Mouse (Mus musculus) Muller cell, postnatal 12 days (primary cell): ENCODE measurements at regions not wholly inside any gene's neighbourhood (a gene's known extent, or its start where the extent isn't known, plus 50 kb on each side); places are given as distances from the start of the nearest gene placed in this dataset.

ENCODE experiments used
- DNase-seq: peaks from one replicate; pipeline ENCODE4 v3.0.0-alpha.2; 2015; ENCODE audit errors: inconsistent ontology term

DNA sequence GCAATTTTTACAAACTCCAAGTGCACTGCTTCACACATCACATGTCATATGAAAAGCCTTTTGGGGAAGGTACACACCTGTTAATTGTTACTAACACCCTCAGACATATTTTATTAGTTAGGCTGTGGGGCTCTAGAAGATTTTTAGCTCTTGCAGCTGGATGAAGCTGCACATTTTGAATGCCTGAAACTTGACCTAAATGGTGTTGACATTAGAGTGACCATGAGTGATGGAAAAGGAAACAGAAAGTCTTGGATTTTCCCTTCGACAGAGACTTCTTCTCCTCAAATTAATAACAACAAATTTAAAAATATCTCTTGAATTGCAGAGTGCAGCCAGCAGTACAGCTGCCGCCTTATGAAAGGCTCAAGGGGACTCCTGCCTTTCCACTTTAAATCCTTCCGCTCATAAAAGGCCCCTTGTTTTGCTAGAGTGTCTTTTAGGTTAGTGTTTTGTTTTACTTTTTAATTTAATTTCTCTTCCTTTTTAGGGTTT lies 259.7 kb downstream of the Trim52 start:
- DNase-seq, result no peak

DNA sequence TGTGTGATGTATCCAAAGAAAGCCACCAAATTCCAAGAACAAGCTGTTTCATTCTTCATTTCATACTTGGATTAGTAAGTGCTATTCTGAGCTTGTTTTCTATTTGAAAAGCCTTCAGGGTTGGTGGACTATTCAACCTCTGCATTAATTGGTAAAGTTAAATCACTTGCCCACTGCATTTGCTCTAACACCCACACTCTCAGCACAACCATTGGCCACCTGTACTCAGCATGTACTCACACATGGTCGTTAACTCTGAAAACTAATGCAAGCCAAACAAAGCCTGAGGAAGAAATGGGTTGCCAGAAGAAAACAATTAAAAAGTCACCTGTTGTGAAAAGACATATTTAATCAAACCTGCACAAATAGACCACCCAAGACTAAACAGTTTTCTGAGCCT lies 267.5 kb downstream of the Trim52 start:
- peak; percentile 53 for DNase-seq

DNA sequence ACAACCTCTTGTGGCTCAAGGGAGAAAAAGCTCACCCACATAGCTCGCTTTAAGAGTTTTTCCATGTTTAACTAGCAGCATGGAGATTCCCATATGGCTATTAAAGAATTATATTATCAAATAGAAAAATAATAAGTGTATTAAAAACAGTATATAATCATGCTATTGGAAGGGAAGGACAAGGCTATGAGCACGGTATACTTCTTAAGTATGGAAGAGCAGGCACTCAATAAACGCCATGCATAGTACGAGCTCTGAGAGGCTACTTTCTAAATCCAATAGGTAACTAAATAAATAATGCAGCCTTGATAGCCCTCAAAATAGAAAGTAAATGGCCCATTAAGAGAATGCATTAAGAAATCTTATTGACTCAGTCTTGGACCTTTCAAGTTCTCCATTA lies 273.6 kb downstream of the Trim52 start:
- DNase-seq, result no peak

DNA sequence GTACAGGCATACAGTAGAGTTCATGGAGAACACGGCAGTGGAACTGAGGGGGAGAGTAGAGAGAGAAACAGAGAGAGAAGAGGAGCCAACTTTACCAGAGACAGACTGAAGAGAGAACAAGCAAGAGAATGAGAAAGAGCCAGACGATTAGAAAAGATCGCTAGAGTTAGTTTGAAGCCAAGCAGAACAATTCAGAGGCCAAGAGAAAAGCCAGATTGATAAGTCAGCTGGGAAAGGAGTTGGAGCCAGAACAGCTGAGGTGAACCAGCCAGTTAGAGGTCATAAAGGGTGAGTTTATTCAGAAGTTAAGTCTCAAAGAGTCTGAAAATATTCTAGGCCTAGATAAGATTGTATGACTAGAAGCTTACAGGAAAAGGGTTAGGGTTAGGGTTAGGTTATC lies 281.7 kb downstream of the Trim52 start:
- DNase-seq, result no peak

DNA sequence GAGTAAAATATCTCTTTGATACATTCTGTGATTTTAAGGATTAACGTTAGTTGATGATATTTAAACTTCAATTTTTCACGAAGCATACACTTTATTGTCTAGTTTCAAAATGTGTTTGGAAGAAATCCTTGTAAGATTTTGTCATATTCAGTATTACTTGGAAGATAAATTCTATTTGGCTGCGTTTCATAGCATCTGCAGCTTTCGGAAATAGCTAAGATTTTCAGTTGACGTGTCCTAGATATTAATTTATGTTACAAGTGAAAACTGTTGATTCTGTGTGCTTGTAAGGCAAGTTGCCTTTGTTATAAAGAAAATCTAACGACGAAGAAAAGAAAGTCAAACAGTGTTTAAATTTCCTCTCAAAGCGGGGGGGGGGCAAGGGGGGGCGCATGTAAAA lies 284.5 kb downstream of the Trim52 start:
- DNase-seq, result no peak

DNA sequence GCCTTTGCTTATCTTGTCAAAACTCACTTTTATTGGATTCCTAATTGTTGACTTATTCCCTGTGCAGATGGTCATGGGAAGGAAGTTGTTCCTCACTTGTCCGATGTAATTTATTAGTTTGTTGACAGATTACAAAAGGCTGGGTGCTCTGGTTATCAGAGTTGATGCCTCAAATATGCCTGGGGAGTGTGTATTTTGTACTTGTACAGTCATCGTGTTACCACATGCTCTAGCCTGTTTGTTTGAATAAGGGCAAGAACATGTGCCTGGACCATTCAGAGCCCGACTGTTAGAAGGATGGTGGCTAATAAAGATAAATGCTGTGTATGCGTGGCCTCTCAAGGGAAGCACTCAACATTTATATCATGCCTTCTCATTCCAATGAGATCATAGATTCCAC lies 288.0 kb downstream of the Trim52 start:
- DNase-seq, result no peak

DNA sequence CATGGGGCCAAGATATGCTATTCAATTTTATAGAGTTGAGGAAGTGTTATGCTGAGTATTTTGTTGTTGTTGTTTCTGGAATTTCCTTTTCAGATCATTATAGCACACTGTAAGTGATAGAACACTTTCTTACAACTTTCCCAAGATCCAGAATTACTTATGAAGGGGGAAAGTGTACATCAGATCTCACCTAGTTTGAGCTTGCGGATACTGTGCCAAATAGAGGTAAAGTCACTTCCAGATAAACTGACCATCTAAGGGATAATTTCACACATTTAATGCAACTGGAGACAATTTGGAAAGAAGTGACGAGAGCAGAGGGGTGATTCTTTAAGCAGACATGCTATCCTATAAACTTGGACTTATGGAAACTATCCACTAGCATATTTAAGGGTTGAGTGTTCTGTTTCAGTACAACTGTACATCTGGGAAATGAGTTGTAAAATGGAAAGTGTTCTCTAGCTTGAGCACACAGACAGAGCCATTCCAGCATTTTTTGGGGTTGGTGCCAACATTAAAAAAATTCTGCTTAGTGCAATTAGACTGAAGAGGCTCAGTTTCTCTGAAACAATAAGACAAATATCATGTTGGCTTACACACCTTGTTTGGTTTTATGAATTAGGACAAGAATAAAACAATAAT lies 307.0 kb downstream of the Trim52 start:
- no peak for DNase-seq

DNA sequence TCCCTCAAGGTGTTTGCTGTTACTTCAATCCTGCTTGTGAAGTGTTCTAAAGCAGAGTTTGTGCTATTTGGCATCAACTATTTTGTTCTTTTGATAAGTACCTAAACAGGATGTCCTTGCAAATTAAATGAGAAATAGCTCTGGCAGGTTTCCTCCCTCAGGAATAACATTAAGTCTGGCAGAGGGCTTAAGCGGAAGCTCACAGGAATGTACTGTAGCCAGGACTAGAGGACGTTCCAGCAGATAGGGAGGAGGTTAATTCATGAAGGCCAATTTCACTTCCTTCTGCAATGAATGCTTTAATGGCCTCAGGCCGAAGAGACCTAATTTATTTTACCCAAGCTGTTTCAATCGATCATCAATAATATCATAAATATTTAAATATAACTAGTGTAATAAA lies 318.7 kb downstream of the Trim52 start:
- no peak for DNase-seq

DNA sequence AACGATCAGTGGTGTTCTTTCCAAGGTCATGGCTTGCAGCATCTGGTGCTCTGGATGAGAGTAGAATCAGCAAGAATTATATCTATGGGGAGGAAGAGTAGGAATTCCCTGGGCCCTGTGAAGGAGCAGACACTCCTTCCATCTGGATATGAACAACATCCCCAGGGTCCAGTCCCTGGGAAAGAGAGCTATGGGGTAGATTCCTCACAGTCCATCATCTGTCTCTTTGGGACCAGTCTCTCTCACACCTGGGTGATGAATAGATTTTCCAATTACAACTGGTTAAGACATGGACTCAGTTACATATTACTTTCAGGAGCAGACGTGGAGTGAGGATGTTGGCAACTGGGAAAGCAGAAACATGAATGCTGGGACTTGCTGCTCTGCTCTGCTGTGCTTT lies 322.6 kb downstream of the Trim52 start:
- no peak for DNase-seq

DNA sequence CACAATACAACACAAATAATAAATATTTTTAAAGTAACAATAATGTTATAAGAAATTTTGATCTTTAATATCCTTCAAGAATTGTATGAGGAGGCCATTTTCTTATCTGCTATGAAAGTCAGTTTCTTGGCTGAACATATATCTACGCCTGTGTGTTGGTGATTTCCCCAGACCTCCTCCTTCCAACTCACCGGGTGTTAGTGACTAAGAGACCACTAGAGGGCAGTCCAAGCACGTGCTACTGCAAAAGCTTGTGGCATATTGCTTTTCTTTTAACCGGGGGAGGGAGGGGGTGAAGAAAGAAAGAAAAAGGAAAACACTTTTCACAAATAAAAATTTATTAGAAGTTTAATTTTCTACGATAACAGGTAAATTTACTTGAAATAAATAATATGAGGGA lies 333.3 kb downstream of the Trim52 start:
- DNase-seq, result peak; percentile 47

DNA sequence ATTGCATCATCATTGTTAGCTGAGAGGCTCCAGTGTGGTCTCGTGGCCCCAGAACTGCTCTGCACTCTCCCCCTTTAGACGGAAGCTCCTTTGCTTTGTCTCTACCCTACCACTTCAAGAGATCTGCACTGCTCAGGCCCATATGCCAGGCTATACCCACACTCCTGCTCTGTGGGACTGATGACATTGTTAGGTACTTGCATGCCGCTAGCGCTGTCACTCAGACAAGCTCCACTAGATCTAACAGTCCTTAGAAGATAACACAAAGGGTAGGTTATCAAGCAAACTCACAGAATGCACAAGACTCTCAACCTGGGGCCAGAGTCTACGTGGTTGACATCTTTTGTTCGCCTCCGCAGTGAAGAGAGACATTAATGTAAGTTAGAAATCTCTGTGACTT lies 383.1 kb downstream of the Trim52 start:
- DNase-seq, result no peak

DNA sequence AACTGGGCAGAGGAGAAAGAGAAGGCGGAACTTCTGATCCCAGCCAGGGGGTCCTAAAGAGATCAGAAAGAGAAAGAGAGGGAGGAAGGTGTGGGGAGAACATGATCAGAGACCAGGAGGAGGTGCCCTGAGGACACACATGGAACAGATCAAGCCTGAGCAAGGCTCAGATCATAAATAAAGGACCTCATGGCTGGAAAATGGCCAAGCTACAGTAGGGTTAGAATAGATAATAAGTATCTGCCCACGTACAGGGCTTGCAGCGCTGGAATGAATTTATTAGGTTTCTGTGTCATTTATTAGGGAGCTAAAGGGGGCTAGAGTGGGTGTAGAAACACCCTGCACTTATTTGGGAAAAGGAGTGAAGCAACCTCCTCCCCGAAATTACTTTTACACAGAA lies 385.4 kb downstream of the Trim52 start:
- DNase-seq, result no peak

DNA sequence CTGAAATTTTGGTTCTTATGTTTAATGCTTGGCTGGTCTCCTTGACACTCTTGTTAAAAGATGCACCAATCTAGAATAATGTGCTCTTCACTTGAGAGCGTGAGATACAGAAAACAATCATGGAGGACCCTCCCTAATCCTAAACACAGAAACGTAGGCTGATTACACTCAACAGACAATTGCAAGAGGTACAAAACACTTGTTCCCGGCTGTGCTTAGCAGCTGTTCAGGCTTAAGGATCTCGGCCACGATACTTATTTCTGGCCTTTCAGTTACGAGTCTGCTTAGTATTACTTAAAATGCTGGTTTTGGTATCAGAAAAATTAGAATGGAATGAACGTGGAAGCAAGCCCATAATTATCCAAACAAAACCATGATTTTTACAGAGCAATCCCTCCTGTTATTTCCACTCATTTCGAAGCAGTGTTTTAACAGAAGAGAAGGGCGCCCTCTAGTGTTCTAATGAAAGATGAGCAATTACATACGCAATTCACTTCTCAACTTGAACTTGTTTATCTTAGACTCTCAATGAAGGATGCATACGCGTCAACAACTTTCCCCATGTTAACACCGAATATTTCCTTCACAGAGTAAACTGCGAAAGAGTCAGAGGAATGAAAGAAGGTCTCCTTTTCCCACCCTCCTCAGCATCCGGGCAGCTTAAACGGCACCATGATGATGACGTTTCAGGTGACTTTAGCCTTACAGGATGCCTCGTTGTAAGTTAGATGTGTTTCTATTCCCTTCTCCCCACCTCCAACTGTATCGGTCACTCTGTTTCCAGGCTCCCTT lies 394.5 kb downstream of the Trim52 start:
- DNase-seq, result peak; percentile 81

DNA sequence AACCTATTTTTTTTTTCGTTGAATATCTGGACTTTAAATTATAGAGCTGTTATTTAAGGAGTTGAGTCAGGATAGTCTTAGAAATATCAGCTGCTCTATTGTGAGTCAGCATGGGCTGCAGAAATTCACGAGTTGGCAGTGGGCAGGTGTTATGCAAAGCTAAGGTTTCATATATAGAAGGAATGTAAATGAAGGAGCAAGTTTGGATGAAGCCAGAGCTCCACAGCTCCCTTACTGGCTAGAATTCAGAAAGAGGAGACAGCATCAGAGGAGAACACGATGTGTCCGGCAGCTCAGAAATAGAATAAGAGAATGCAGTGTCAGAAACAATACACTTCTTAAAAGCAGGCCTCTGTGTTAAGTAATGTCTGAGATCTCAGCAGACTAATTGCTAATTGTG lies 400.9 kb downstream of the Trim52 start:
- DNase-seq, result no peak

DNA sequence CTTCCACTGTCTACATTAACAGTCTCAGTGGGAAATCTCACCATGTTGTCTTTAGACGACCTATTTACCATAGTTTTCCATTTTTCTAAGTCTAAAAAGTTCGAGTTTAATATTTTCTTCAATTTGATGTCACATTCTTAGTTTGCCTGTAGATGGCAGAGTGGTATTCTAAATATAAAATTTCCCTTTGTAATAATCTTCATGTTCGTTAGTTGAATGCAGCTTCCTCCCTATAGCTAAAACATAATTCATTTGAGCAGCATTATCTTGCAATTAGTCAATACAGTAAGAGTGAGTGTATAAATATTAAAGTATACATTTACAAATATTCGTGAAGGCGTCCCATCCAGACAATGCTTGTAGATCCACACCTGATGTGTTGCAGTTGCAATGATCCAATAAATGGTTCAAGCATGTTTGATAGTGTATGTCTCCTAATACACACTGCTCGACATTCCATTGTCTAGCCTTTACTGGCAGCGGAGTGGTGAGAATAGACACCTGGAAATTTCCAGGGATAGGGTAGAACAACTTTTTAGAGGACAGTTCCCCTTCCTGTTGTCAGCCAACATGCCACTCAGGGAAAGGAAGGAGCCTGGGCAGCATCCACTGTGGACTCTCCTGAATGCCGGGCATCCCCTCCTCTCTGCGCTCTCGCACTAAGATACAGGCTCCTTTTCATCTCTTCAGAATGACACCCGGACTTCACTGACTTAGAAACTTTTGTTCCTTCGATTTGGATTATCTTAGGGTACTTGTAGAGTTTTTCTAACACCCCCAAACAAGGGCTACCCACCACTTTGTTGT lies 412.8 kb downstream of the Trim52 start:
- DNase-seq, result no peak

DNA sequence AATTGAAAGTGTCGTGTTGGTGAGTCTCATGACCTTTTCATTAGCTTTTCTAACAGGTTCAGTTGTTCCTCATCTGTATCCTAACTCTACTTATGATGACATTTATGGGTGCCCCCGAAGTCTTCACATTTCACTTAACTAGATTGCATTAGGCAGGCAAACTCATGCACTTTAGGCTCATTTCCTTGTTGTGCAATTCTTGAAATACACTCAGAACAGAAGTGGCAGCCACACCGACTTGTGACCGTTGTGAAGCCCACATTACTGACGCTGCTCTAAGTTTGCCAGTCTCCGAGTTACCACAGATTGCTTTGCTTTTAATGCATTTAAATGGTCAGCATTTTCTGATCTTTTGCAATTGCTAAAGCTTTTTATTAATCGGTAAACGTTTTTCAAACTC lies 414.8 kb downstream of the Trim52 start:
- DNase-seq, result no peak

DNA sequence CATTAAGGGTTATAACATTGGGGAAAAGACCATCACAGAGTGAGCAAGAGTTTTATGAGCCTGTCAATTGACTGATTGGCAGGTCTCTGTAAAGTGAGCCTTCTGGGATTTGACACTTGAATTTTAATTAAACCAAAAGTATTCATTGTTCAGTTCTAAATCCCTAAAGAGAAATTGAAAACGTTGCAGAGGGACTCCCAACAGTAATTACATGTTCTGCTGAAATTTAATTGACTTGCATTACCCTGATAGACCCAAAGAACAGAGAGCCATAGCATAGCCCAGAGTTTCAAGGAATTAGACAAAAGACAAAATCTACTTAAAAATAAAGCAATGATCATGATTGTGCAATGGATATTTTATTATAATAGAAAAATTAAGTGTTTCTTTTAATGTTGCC lies 444.2 kb downstream of the Trim52 start:
- DNase-seq, result no peak

DNA sequence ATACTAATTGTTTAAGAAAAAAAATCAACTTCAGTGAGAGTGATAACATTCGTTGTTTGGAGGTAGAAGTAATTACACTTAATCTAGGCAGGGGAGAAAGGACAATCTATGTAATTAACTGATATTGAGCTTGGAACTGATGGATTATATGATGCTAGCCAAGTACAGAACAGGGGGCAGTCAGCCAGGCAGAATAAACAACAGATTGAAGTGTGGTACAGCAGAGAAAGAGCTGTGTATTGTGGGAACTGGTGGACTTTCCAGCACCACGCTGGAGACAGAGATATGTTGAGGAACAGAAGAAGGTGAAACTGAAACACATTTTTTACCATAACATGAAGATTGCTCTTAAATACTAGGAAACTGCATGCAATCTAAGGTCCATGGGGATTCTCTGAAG lies 473.3 kb downstream of the Trim52 start:
- no peak for DNase-seq

DNA sequence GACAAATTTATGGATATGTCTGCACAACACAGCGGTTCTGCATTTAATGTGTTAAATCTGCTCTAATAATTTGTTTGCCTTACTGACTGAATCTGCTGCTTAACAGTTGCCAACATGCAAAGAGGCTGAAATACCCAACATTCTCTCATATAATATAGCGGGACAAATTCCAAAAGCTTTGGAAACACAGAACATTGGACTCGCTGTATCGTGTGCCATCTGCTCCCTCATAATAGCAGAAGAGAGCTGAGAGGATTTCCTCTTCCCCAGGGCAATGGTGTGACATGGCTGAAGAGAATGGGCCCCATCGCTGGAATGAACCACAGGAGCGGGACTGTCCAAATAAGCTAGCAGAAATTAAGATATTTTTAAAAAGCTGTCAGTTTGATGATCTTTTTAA lies 475.9 kb downstream of the Trim52 start:
- DNase-seq, result no peak

DNA sequence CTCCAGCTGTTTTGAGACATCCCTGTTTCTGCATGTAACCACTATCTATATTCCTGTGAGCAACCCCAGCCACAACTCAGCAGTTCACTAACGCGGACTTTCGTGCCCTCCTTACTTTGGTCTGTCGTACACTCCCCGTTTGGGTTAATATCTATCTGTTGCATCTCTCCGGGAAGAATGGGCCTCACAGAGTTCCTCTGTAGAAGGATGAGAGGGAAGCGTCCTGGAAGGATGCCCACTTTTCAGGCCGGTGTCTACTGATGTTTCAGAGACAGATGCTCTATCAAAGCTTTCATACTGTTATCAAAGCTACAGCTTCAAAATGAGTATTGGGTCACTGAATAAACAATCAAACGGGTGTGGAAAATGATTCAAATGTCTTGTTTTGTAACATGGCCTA lies 487.4 kb downstream of the Trim52 start:
- no peak for DNase-seq

DNA sequence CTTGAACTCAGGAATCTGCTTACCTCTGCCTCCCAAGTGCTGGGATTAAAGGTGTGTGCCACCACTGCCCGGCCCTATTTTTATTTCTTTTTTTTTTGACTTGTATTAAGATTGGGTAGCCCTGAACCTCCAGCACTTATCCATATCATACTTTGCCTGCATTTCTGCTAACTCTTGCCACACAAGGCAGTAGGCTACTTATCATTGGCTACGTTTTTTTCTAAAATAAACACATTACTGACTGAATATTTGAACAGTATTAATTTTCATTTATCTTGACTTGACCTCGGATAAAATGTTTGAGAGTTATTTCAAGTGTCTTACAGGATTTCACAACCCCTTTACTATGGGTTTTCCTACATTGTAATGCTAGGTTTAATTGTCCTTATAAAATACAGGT lies 488.0 kb downstream of the Trim52 start:
- DNase-seq, result no peak

DNA sequence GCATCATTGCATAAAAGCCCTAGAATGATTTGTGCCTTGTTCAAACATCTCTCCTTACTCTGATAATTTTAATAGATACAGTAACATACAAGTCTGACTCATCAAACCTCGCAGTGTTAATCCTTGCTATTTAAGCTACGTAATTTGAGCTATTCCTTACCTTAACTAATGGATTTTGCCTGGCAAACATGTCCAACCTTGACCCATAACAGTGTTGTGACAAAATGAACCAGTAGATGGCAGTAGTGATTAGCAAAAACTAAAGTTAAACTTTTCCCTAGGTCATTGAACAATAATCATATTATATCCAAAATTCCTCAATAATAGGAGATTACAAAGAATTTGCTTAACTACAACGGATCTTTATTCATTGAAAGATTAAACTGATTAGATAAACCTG lies 501.0 kb downstream of the Trim52 start:
- peak; percentile 37 for DNase-seq
